Mouse (Mus musculus) embryonic facial prominence, embryonic 12.5 days (tissue): ENCODE data around the gene Dact2. TPM values are rescaled to one million over a fixed set of nuclear protein-coding genes. Genes with fewer than 3 reads are reported as not detected.

ENCODE experiments used
- ATAC-seq: fragments of 200-750 bp; cut with Nextera tagmentation; 2 replicates; pipeline ENCODE4 v1.8.0; 2017; ENCODE audit not compliant: insufficient number of reproducible peaks, insufficient read depth, low FRiP score, low TSS enrichment
- H3K27ac ChIP-seq: fragments of 300-500 bp; sonication (generic); 2 replicates; pipeline ENCODE4 v1.5.1; 2016; ENCODE audit warnings: mild to moderate bottlenecking
- H3K27me3 ChIP-seq: fragments of 300-500 bp; sonication (generic); 2 replicates; pipeline ENCODE4 v1.6.1; 2016; ENCODE audit warnings: mild to moderate bottlenecking, moderate library complexity
- H3K36me3 ChIP-seq: fragments of 300-500 bp; sonication (generic); 2 replicates; pipeline ENCODE4 v1.6.1; 2016; ENCODE audit warnings: mild to moderate bottlenecking
- H3K4me1 ChIP-seq: fragments of 300-500 bp; sonication (generic); 2 replicates; pipeline ENCODE4 v1.6.1; 2016
- H3K4me2 ChIP-seq: fragments of 300-500 bp; sonication (generic); replicated peaks from 2 replicates; pipeline ENCODE4 v1.6.1; 2016; ENCODE audit warnings: mild to moderate bottlenecking, moderate library complexity
- H3K4me3 ChIP-seq: fragments of 300-500 bp; sonication (generic); 2 replicates; pipeline ENCODE4 v1.5.1; 2016; ENCODE audit warnings: mild to moderate bottlenecking
- H3K9ac ChIP-seq: fragments of 300-500 bp; sonication (generic); 2 replicates; pipeline ENCODE4 v1.6.1; 2016; ENCODE audit warnings: mild to moderate bottlenecking, moderate library complexity
- H3K9me3 ChIP-seq: fragments of 300-500 bp; sonication (generic); 2 replicates; pipeline ENCODE4 v1.6.1; 2016; ENCODE audit warnings: mild to moderate bottlenecking, moderate library complexity
- WGBS: fragments of 180-500 bp; shearing (Covaris S2); methylation state at CpG from one replicate; pipeline ENCODE4 v1.1.7; 2016; 5-methylcytosine and 5-hydroxymethylcytosine counted together
- polyA plus RNA-seq: library from polyadenylated mRNA; unstranded; fragments of >200 nt; fragmentation: Nextera tagmentation; extraction: Ambion mirVana; gene quantifications from 2 replicates; pipeline ENCODE4 v1.2.1, GENCODE M21; 2016

The Dact2 gene
- polyA plus RNA-seq, 1 experiment from 2014 or later = 1.9 TPM

DNA sequence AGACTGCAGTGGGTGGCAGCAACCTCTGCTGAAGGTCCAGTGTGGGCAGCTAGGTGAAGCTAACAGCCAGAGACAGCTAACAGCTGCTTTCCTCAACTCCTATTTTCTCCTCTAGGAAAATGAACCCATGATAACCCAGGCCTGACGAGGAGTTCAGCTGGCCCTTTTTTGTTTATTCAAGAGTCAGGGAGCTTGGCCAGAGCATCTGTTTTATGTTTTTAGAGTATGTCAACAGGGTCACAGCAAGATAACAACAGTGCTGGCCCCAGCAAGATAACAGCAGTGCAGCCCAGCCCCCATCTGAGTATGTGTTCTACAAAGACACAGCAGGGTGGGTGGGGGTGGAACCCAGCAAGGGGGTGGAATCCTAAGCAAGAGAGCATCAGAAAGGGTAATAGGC is 30.6 kb downstream of the Dact2 start:
- H3K36me3 ChIP-seq = no peaks in the 10 kb centered on the region
- H3K27ac ChIP-seq = peak overlapping the region; percentile 30; the same call in 1 of the 2 replicates
- H3K4me1 ChIP-seq = peaks cover 29% of the 10 kb centered on the region; the same call in 1 of the 2 replicates
- ATAC-seq = no peak
- 30% methylated on average over 1 of the region's 1 CpGs for WGBS
- H3K27me3 ChIP-seq = no peaks in the 10 kb centered on the region
- H3K9me3 ChIP-seq = no peaks in the 10 kb centered on the region
- no peak overlapping the region for H3K4me3 ChIP-seq
- H3K4me2 ChIP-seq = no peak overlapping the region
- no peak overlapping the region for H3K9ac ChIP-seq

DNA sequence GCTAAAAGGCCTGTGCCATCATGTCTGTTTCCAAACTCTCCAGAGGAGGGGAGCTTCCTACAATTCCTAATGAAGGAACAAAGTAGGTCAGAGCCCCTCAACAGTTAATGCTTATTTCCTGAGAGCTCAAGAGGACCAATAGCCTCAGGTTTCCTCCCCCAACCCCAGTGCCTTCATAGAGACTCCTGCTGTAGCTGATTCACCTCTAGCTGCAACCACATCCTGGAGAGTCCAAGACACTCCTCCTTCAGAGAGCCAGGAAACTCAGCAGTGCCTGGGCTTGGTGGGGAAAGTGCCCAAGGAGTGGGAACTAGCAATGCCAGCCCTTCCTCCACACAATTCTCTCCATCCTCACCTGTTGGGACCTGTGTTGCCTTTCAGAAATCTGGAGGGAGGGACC is 31.4 kb downstream of the Dact2 start:
- ATAC-seq = no peak
- Histone ChIP-seq H3K9ac (no peak overlapping the region), H3K36me3 (no peaks in the 10 kb centered on the region), H3K4me1 (peaks cover 26% of the 10 kb centered on the region; the same call in 1 of the 2 replicates), H3K4me2 (no peak overlapping the region), H3K4me3 (no peak overlapping the region), H3K9me3 (no peaks in the 10 kb centered on the region), H3K27me3 (no peaks in the 10 kb centered on the region), H3K27ac (0 out of 2 replicates have a peak overlapping the region, but pooled peaks have one; percentile 11)

DNA sequence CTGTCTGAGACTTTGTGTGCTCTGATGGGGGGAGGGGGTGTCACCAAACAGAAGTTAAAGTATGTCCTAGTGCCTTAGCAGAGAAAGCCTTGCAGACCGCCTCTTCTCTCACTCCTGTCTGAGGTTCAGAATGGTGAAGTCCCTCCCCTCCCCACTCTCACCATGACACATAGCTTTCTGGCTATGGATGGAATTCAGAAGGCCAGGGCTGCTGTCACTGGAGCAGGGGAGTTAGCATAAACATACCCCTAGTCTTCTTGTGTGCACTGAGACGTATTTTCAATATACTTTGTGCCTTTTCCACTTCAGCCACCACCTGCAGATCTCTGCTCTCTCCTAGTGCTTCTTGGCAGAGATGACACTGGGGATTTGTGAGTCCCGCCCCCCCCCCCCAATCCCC is 31.9 kb downstream of the Dact2 start:
- ATAC-seq = no peak
- Histone ChIP-seq H3K36me3 (no peaks in the 10 kb centered on the region), H3K4me3 (no peak overlapping the region), H3K4me2 (no peak overlapping the region), H3K9me3 (no peaks in the 10 kb centered on the region), H3K4me1 (peaks cover 24% of the 10 kb centered on the region; the same call in 1 of the 2 replicates), H3K27ac (no peak overlapping the region), H3K9ac (no peak overlapping the region), H3K27me3 (no peaks in the 10 kb centered on the region)
- WGBS = 59% methylated on average over 3 of the region's 3 CpGs

DNA sequence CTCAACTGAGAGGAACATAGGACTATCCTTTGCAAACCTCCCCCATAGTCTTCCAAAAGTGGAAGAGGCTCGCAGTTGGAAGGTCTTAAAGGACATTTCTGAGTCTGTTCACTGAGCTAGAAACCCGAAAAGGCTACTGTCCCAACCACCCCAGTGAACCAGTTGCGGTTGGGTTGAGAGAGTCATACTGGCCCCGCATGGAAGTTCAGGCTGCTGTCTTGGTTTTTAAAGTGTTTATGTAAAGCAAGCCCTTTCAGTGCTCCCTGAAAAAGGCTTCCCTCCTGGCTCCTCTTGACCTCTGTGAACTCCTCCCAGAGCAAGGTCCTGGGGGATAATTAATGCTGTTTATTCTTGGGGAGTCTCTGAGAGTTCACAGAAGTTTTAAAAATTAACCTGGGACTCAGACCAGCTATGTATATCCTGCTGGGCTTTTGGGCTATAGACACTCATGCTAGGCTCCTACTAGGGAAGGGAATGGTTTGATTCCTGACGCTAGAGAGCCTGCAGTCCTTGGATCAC is 33.1 kb downstream of the Dact2 start:
- no peak for ATAC-seq
- peaks cover 30% of the 10 kb centered on the region for H3K4me1 ChIP-seq
- no peak overlapping the region for H3K27ac ChIP-seq

DNA sequence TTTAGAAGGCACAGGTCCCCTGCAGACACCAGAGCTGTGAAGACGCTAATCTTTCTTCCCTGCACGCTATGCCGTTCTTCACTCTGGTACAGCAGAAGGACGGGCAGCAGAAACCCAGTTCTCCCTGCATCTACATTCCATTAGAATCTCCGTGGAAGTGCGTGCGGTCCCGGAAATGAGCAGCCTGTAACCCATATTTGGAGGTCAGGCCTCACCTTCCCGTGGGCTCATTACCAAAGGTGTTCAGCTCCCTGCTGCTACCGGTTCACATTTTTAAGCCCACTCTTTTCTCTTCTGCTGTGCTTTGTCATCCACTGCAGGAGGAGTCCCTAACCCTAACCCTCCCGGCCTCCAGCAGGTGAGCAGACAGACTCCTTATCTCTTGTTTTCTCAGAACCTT is 34.7 kb downstream of the Dact2 start:
- Histone ChIP-seq H3K9ac (no peak overlapping the region), H3K36me3 (no peaks in the 10 kb centered on the region), H3K4me3 (no peak overlapping the region), H3K4me2 (no peak overlapping the region), H3K9me3 (no peaks in the 10 kb centered on the region), H3K27me3 (no peaks in the 10 kb centered on the region), H3K27ac (no peak overlapping the region), H3K4me1 (peaks cover 43% of the 10 kb centered on the region)
- 61% methylated on average over 11 of the region's 11 CpGs for WGBS
- ATAC-seq = no peak

More for the DNA sequence above, 33.1 kb downstream of the Dact2 start:
- Histone ChIP-seq H3K9me3 (no peaks in the 10 kb centered on the region), H3K4me2 (no peak overlapping the region), H3K4me3 (no peak overlapping the region), H3K36me3 (no peaks in the 10 kb centered on the region), H3K9ac (no peak overlapping the region), H3K27me3 (no peaks in the 10 kb centered on the region)
- WGBS = 51% methylated on average over 5 of the region's 5 CpGs

DNA sequence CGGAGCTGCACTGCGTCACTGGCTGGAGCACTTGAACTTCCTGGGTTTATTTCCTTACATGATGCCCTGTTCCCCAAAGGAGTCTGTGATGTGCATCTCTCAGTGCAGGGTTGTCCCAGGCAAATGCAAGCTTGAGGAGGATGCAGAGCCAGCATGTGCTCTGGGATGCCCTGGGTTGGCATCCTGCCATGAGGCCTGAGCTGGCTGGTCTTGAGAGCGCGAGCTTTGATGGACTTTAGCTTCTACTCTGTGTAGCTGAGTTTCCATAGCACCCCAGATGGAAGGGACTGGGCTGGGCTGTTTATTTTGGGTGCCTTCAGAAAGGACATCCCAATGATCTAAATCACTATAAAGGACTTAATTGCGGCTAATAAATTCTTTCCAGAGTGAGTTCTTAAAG is 36.5 kb downstream of the Dact2 start:
- no peak overlapping the region for H3K4me3 ChIP-seq
- no peaks in the 10 kb centered on the region for H3K9me3 ChIP-seq
- H3K9ac ChIP-seq = no peak overlapping the region
- WGBS = 87% methylated on average over 5 of the region's 5 CpGs
- H3K27ac ChIP-seq = no peak overlapping the region
- no peaks in the 10 kb centered on the region for H3K27me3 ChIP-seq
- peaks cover 29% of the 10 kb centered on the region for H3K4me1 ChIP-seq
- no peaks in the 10 kb centered on the region for H3K36me3 ChIP-seq
- H3K4me2 ChIP-seq = no peak overlapping the region
- no peak for ATAC-seq

DNA sequence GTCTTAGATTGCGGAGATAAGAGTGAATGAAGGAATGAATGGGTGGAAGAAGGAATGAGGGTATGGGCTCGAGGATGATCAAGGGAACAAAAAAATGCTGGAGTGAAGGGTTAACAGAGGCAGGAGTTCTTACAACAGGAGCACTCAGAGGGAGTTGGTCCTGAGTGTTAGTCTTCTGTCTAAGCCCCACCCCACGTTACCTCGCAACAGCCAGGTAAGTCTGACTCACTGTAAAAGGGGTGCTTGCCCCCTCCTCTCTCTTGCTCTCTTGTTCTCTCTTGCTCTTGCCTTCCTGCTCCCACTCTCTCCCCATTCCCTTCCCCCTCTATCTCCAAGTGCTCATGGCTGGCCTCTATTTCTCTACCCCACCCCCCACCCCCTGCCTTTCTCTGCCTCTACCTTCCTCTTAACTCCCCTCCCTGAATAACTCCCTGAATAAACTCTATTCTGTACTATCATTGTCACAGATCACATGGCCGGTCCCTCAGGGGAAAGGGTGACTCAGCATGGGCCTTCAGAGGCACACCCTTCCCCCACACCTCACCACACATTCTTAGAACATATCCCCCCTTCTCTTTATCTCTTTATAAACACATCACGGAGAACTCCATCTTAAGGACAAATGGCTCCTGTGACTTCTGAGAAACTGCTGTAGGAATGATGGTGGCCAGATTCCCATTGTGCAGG is 37.2 kb downstream of the Dact2 start:
- WGBS = 52% methylated on average over 6 of the region's 6 CpGs
- peaks cover 22% of the 10 kb centered on the region for H3K4me1 ChIP-seq

DNA sequence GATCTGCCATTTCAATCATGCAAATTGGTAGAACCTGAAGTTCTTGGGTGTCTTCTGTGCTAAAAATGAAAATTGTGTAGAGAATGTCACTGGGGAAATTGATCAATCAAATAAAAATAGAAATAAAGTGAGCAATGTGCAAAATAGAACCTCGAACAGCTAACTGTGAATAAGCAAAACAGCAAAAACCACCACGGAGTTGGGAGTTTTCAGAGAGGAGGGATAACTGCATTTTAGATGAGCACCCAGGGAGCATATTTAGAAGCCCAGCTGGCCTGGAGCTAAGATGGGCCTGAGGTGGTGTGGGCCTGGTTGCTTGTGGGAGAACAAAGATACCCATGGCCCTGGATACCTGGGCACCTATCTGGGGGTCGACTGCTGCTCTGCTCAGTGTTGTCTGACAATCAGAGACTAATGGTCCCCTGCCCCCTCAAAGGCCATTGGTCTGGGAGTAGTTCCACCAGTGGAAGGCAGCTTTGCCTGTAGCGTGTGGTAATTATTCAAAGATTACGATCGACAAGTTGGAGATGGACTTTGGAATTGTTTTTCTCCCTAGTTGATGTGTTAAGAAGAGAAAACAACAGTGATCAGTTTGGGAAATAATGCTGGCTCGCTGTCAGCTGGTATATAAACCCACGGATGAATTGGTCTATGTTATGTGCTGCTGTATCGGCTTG is 38.0 kb downstream of the Dact2 start:
- Histone ChIP-seq H3K9ac (no peak overlapping the region), H3K4me1 (peaks cover 21% of the 10 kb centered on the region), H3K27me3 (no peaks in the 10 kb centered on the region), H3K4me2 (peak overlapping the region; percentile 28), H3K27ac (no peak overlapping the region), H3K4me3 (no peak overlapping the region), H3K9me3 (no peaks in the 10 kb centered on the region), H3K36me3 (no peaks in the 10 kb centered on the region)
- WGBS = 49% methylated on average over 9 of the region's 9 CpGs
- ATAC-seq = no peak

More for the DNA sequence above, 37.2 kb downstream of the Dact2 start:
- Histone ChIP-seq H3K4me3 (no peak overlapping the region), H3K4me2 (no peak overlapping the region), H3K36me3 (no peaks in the 10 kb centered on the region), H3K27me3 (no peaks in the 10 kb centered on the region), H3K27ac (no peak overlapping the region), H3K9me3 (no peaks in the 10 kb centered on the region), H3K9ac (no peak overlapping the region)
- ATAC-seq = no peak

DNA sequence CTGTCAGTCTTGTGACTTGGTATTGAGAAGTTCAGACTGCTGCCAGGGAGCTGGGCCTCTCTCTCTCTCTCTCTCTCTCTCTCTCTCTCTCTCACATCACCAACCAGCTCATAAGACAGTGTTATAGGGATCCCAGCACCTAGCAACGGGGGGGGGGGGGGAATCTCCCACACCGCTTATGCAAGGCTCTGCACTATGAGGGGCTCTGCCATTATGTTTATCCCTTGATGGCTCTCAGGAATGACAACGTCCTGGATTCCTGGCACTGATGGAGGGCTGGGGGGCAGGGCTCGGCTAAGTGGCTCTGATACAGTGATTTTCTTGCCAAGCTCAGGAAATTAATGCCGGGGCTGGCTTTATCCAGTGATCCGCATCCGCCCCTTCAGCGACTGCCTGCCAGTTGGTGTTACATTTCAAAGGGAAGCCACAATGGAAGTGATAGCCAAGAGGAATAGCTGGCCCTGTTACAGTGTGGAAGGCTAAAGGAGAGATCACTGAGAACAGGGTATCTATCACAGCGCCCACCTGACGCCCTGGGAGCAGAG is 38.7 kb downstream of the Dact2 start:
- 2% methylated on average over 10 of the region's 10 CpGs for WGBS
- Histone ChIP-seq H3K36me3 (no peaks in the 10 kb centered on the region), H3K4me1 (peaks cover 21% of the 10 kb centered on the region), H3K27me3 (no peaks in the 10 kb centered on the region), H3K4me2 (peak overlapping the region; percentile 28), H3K9me3 (no peaks in the 10 kb centered on the region), H3K9ac (no peak overlapping the region), H3K4me3 (no peak overlapping the region), H3K27ac (no peak overlapping the region)
- peak; percentile 61; the same call in 1 of the 2 replicates for ATAC-seq

DNA sequence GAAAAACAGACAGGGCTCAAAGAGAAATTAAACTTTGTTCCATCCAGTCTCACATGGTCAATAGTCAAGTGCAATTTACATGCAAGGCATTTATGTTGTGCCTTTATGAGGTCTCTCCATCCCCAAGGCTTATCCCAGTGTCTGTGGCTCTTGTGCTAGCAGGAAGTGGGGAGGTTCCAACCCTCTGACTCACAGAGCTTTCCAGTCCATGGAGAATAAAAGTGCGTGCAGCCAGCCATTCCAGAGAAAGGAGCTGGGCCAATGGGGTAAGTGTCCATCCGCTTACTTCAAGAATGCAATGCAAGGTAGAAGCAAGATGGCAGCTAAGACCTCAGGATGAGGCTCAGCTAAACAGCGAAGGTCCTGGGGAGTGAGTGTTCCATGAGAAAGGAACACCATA is 43.3 kb downstream of the Dact2 start:
- H3K27me3 ChIP-seq = no peaks in the 10 kb centered on the region
- no peaks in the 10 kb centered on the region for H3K9me3 ChIP-seq
- no peak overlapping the region for H3K4me3 ChIP-seq
- H3K36me3 ChIP-seq = no peaks in the 10 kb centered on the region
- no peak overlapping the region for H3K27ac ChIP-seq
- 94% methylated on average over 3 of the region's 3 CpGs for WGBS
- peaks cover 11% of the 10 kb centered on the region for H3K4me1 ChIP-seq
- ATAC-seq = no peak
- H3K4me2 ChIP-seq = no peak overlapping the region
- H3K9ac ChIP-seq = no peak overlapping the region

DNA sequence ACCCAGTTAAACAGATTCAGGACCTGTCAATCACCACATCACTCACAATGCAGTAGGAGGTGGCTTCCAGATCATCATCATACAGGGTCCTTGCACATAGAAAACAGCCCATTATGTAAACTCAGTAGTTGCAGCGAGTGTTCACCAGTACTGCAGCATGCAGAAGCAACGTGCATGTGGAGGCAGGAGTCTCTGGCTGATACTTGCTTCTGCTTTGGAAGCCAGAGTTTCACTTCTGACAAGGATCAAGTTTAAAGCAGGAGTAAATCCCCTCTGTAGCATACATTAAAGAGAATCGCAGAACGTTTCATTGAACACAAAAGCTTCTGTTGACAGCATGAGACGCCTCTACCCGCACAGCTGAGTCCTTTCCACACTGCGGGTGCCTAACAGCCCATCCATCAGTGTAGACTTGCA is 46.3 kb downstream of the Dact2 start:
- H3K9me3 ChIP-seq = no peaks in the 10 kb centered on the region
- ATAC-seq = no peak
- no peak overlapping the region for H3K4me2 ChIP-seq

More for the DNA sequence above, 46.3 kb downstream of the Dact2 start:
- Histone ChIP-seq H3K36me3 (no peaks in the 10 kb centered on the region), H3K27me3 (no peaks in the 10 kb centered on the region), H3K4me1 (no peaks in the 10 kb centered on the region), H3K9ac (no peak overlapping the region), H3K4me3 (no peak overlapping the region), H3K27ac (no peak overlapping the region)
- WGBS = 46% methylated on average over 7 of the region's 7 CpGs
